Mouse (Mus musculus) heart, postnatal 4 days (tissue): ENCODE data around the gene Myoz1. TPM values are rescaled to one million over a fixed set of nuclear protein-coding genes. Genes with fewer than 3 reads are reported as not detected.
A peak's percentile ranks its signal among the peaks of the same experiment; 100 is the strongest.
"Not testable (repeated sequence)": the region's sequence is repeated elsewhere in the genome, so short reads cannot be mapped to it uniquely, and the experiment has no call there.

Experiments
- DNase-seq: peaks from one replicate; pipeline ENCODE4 v3.0.0; 2021
- total RNA-seq, 2 experiments: library from RNA; stranded (reverse); gene quantifications; 2 replicates each; pipeline ENCODE4 v1.2.3; 2021

Myoz1 gene
- total RNA-seq, result 1 to 10 TPM; 5.6 to 7.5 TPM

DNA sequence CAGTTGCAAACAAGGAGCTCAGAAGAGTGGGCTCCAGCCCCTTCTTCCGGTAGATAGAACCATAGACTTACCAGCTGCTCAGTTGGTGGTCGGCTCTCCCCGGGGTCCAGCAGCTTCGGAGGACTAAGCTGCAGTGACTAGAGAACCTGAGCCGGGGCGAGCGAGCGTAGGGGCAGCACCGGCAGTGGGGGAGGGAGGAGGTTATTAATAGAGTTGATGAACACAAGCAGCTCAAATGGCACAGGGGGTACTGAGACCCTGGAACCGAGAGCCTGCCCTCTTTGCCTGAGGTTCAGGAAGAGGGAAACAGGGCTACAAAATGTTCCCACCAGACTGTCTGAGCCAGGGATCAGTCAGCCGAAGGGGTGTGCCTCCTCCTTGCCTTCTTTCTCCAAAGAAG, at the start of gene Myoz1:
Gene Myoz1 (minus strand): TSS at position 180 of the 400 bp plus-strand sequence.
- no peak for DNase-seq

GRCm38 (mm10) chr14:20703461-20703860, 47.1 kb upstream of the Myoz1 start:
- not testable (repeated sequence) for DNase-seq

- peak; percentile 95 for DNase-seq
Observed at GRCm38 (mm10) chr14:20702741-20703381, 46.5 kb upstream of the Myoz1 start, which contains the start of gene Chchd1. Chchd1 (plus strand) TSS chr14:20703006.

DNA sequence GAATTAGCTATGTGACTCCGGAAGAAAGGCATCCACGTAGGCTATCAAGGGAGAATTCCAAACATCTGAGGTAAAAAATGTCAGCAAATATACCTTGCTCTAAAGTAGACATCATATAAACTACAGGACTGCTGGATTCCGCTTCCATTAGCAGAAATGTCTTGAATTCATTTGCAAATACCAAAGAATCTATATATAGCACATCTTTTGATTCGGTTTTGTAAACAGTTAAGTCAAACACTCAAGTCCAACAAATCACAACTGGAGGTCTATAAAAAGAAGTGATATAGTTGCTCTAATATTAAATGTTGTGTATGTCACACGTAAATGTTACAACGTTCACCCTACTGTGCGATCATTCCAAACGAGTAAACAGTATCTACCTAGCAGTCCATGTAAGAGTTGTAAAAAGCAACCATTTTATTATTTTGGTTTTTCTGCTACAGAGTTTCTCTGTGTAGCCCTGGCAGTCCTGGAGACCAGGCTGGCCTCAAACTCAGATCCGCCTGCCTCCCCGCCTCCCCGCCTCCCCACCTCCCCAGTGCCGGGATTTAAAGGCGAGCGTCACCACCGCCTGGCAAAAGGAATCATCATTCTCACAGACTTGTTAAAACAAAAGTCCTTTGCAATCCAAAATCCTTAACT, 45.9 kb upstream of the Myoz1 start:
- DNase-seq, result no peak

DNA sequence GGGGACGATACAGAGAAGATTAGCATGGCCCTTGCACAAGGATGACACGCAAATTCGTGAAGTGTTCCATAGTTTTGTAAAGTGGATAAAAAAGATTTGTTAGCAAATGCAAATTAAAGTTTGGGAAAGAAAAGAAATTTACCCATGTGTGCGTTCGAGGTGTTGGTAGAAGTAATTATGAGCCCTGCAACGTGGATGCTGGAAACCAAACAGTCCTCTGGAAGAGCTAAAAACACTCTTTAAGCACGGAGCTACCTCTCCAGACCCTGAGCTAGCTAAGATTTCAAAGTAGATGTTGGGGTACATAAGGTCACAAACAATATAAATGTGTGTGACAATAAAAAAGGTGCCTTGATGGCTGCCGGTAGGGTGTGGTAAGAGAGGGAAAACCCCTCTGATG, 45.2 kb upstream of the Myoz1 start:
- DNase-seq, result no peak

GRCm38 (mm10) chr14:20700362-20700761, 44.0 kb upstream of the Myoz1 start:
- DNase-seq, result no peak

DNA sequence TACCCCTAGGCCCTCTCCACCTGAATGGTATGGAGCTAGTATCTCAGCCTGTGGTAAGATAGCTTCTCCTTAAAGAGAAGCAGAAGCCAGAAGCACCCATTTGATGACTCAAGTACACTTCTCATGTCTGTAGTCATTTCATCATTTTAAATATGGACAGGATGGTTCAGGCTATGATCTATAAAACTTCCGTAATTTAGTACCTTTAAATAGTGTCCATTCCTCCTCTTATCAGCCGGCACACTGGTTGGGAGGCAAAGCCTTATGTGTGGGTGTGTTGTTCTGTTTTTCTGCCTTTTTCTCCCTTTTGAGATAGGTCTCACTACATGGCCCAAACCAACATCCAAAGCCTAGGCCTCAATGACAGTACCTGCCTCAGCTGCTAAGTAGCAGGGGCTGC, 42.2 kb upstream of the Myoz1 start:
- no peak for DNase-seq

DNA sequence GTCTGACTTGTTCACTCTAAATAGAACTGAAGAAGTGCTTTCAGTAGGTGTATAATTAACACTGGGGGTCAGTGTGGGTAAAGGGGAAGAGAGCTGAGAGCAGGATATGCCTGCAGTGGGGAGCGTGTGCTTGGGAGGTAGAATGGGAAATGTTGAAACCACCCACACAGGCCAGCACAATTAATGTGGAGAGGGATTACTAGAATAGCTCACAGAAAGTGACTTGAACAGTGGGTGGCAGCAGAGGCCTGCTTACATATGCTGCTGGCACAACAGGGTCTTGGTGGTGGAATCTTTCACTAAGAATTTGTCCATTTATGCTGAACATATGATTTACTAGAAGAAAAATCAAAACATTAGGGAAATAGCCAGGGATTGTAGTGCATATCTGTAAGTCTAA, 40.6 kb upstream of the Myoz1 start:
- peak; percentile 66 for DNase-seq

GRCm38 (mm10) chr14:20695761-20696520, 39.6 kb upstream of the Myoz1 start:
- DNase-seq, result peak; percentile 29

DNA sequence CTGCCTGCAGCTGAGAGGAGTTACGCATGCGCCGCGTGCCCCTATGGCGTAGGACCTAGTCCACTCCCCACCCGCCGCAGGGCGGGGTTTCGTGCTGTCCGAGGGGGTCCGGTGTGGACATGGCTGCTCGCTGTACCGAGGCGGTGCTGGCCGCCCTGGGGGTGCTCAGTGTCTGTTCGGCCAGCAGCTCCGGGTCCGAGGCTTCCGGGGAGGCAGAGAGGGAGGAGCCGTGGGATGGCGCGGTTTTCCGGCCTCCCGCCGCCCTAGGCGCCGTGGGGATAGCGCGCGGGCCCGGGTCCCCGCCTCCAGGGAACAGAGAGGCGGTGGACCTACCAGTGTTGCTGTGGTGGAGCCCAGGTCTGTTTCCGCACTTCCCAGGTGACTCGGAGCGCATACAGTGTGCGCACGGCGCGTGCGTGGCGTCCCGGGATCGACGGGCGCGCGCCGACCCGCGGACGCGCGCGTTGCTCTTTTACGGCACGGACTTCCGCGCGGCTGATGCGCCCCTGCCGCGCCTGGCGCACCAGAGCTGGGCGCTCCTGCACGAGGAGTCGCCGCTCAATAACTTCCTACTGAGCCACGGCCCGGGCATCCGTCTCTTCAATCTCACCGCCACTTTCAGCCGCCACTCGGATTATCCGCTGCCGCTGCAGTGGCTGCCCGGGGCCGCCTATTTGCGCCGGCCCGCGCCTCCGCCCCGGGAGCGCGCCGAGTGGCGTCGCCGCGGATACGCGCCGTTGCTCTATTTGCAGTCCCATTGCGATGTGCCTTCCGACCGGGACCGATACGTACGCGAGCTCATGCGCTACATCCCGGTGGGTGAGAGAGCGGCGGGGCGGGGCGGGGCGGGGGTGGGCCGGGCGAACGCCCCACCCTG, 38.8 kb upstream of the Myoz1 start, which contains the start of gene Fut11:
Gene Fut11 (plus strand): TSS at position 85 of the 877 bp plus-strand sequence.
- peak; percentile 91 for DNase-seq

- peak; percentile 27 for DNase-seq
Observed at GRCm38 (mm10) chr14:20694185-20694883, 38.0 kb upstream of the Myoz1 start.

GRCm38 (mm10) chr14:20693589-20694101, 37.3 kb upstream of the Myoz1 start:
- no peak for DNase-seq

GRCm38 (mm10) chr14:20691772-20692171, 35.4 kb upstream of the Myoz1 start:
- DNase-seq, result no peak

DNA sequence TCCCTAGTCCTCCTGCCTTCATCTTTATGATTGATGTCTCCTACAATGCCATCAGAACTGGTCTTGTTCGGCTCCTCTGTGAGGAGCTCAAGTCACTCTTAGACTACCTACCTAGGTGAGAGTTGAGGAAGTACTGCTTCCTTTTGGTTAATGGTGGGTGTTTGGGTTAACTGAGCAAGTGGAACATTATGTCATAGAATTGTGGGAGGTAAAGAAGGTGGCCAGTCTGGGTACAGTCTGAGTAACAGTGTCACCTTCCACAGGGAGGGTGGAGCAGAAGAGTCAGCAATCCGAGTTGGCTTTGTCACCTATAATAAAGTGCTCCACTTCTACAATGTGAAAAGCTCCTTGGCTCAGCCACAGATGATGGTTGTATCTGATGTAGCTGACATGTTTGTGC, 32.7 kb upstream of the Myoz1 start:
- DNase-seq, result no peak

DNA sequence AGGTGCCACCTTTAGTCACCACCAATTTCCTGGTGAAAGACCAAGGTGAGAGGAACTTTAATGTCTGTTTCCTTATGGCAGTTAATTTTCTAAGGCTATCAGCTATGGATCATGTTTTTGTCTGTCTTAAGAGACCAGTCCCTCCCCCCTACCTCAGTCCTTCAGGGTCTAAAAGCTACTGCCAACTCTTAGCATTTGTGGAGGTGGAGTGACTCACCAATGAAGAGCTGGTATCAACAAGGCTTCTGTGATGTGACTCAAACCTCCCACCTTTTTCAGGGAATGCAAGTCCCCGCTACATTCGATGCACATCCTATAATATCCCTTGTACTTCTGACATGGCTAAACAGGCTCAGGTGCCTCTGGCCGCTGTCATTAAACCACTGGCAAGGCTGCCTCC, 30.2 kb upstream of the Myoz1 start:
- no peak for DNase-seq

DNA sequence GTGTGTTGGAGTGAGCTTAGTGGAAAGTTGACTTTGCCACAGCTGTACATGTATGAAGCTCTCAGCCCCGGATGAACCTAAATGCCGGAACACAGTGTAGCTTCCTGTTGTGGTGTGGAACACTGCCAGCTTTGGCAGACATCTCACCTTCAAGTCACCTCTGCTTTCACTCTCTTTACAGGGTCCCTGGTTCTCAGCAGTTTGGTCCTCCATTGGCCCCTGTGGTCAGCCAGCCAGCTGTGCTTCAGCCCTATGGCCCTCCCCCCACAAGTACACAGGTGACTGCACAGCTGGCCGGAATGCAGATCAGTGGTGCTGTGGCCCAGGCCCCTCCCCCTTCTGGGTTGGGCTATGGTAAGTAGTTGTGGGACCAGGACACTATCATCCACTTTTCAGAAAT, 26.2 kb upstream of the Myoz1 start:
- peak; percentile 51 for DNase-seq

DNA sequence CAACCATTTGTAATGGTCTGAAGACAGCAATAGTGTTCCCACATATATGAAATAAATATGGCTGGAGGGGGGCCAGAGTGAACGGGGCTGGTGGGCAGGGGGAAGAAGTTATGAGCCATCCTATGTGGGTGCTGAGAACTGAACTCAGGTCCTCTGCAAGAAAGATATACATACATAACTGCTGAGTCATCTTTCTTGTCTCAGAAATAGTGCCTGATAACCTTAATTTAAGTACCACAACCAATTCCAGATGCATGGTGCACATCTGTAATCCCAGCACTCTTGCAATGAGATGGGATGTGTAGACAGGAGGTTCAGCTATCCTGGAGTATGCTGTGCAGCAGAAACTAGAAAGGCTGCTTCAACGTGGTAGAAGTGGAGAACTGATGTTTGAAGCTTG, 25.4 kb upstream of the Myoz1 start:
- no peak for DNase-seq

DNA sequence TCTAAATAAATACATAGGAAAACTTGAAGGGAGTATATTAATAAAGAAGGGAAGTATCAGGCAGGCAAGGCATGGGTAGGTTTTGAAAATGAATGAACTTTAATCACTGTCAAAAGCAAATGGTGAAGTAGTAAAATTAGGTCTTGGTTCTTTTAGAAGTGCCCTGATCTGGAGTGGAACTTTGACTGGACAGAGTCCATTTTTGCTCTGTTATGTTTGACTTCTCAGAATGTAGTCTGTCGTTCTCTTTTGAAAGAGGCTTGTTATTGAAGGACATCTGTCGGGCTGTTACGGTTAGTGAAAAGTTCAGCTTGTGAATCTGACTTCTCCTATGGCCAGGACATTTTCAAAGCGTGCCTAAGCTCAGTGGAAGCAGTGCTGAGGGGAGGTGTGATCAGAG, 21.6 kb upstream of the Myoz1 start:
- no peak for DNase-seq

GRCm38 (mm10) chr14:20674064-20674833, 17.9 kb upstream of the Myoz1 start, which contains the start of gene Sec24c:
Sec24c (plus strand) TSS chr14:20674308.
- DNase-seq, result peak; percentile 99

GRCm38 (mm10) chr14:20673735-20674063, 17.4 kb upstream of the Myoz1 start:
- no peak for DNase-seq

GRCm38 (mm10) chr14:20672990-20673389, 16.6 kb upstream of the Myoz1 start:
- DNase-seq, result peak; percentile 69
